Mouse (Mus musculus) cortical plate, adult 2 months (tissue): ENCODE measurements around the gene Tmem40.

Experiments used
- CTCF ChIP-seq: fragments of 200-500 bp; IDR thresholded peaks from 2 replicates; pipeline ENCODE4 v1.5.1; 2011; ENCODE audit warnings: mild to moderate bottlenecking, control low read depth, low read length; ENCODE audit not compliant: insufficient read depth; ENCODE audit errors: extremely low read depth
- POLR2A ChIP-seq: fragments of 200-500 bp; IDR thresholded peaks from 2 replicates; pipeline ENCODE4 v1.6.1; 2011; ENCODE audit warnings: mild to moderate bottlenecking, low read length, control low read depth; ENCODE audit not compliant: insufficient read depth; ENCODE audit errors: extremely low read depth

- no peak for TF ChIP-seq CTCF
- no peak for TF ChIP-seq POLR2A
These were observed 18.6 kb downstream of the Tmem40 start for GRCm38 (mm10) chr6:115743569-115743968.
